Mouse (Mus musculus) liver, postnatal 0 days (tissue): Measurements from ENCODE around the gene Klf13.

Experiments used
- CTCF ChIP-seq: sonication (generic); IDR thresholded peaks from 2 replicates; pipeline ENCODE4 v1.5.1; 2016; ENCODE audit warnings: antibody characterized with exemption, low read depth
- EP300 ChIP-seq: IDR thresholded peaks from 2 replicates; pipeline ENCODE4 v1.6.1; 2016; ENCODE audit warnings: antibody characterized with exemption, low read depth, mild to moderate bottlenecking

DNA sequence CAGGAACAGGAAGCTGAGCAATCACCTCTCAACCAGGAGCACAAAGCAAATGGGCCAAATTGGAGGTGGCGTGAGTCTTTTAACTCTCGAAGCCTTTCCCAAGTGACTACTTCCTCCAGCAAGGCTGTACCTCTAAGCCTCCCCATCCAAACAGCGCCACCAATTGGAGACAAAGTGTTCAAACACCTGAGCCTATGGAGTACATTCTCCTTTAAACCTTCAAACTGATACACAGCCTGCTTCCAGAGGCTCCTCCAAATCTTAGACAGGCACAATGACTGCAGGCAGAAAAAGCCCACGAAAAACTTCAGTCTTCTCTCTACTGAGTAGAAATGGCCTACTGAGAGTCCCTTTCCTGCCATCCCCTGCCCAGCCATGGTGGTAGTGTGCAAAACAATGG is 38.9 kb upstream of the Klf13 start:
- TF ChIP-seq CTCF (0 out of 2 replicates have a peak, but pooled peaks have one; percentile 7), EP300 (no peak)
